Mouse (Mus musculus) forebrain, embryonic 11.5 days (tissue): ENCODE results near the gene Nphp3. TPM values are rescaled to one million over a fixed set of nuclear protein-coding genes. Genes with fewer than 3 reads are reported as not detected.

Experiments
- ATAC-seq: fragments of 200-750 bp; cut with Nextera tagmentation; replicated peaks from 2 replicates; pipeline ENCODE4 v1.8.0; 2017; ENCODE audit warnings: moderate TSS enrichment; ENCODE audit not compliant: low FRiP score
- DNase-seq: peaks from one replicate; pipeline ENCODE4 v3.0.0-alpha.2; 2017; ENCODE audit warnings: low spot score
- H3K27ac ChIP-seq: fragments of 300-500 bp; sonication (generic); 2 replicates; pipeline ENCODE4 v1.5.1; 2014; ENCODE audit warnings: low read depth, low read length
- H3K27me3 ChIP-seq: fragments of 300-500 bp; sonication (generic); 2 replicates; pipeline ENCODE4 v1.6.1; 2014; ENCODE audit warnings: mild to moderate bottlenecking, low read length, mixed read lengths; ENCODE audit not compliant: control insufficient read depth, insufficient read depth
- H3K36me3 ChIP-seq: fragments of 300-500 bp; sonication (generic); 2 replicates; pipeline ENCODE4 v1.6.1; 2014; ENCODE audit warnings: mild to moderate bottlenecking, low read length, moderate library complexity, mixed read lengths; ENCODE audit not compliant: control insufficient read depth, insufficient read depth
- H3K4me1 ChIP-seq: fragments of 300-500 bp; sonication (generic); replicated peaks from 2 replicates; pipeline ENCODE4 v1.6.1; 2014; ENCODE audit warnings: low read length, mixed read lengths; ENCODE audit not compliant: control insufficient read depth, insufficient read depth
- H3K4me2 ChIP-seq: fragments of 300-500 bp; sonication (generic); 2 replicates; pipeline ENCODE4 v1.6.1; 2014; ENCODE audit warnings: low read depth, mild to moderate bottlenecking, low read length, moderate library complexity, mixed read lengths; ENCODE audit not compliant: severe bottlenecking
- H3K4me3 ChIP-seq: fragments of 300-500 bp; sonication (generic); 2 replicates; pipeline ENCODE4 v1.5.1; 2014; ENCODE audit warnings: low read depth, low read length
- H3K9ac ChIP-seq: fragments of 300-500 bp; sonication (generic); 2 replicates; pipeline ENCODE4 v1.6.1; 2014; ENCODE audit warnings: low read length
- H3K9me3 ChIP-seq: fragments of 300-500 bp; sonication (generic); 2 replicates; pipeline ENCODE4 v1.6.1; 2016; ENCODE audit warnings: low read length, mixed read lengths; ENCODE audit not compliant: control insufficient read depth
- WGBS: fragments of 180-500 bp; shearing (Covaris S2); extraction: QIAGEN DNeasy Blood & Tissue Kit; methylation state at CpG from one replicate; pipeline ENCODE4 v1.1.7; 2014; 5-methylcytosine and 5-hydroxymethylcytosine counted together
- polyA plus RNA-seq: library from polyadenylated mRNA; unstranded; fragments of >200 nt; fragmentation: Nextera tagmentation; extraction: Ambion mirVana; gene quantifications from 2 replicates; pipeline ENCODE4 v1.2.1, GENCODE M21; 2014

Nphp3 gene
- polyA plus RNA-seq, 1 experiment from 2014 or later: 5.9 TPM

DNA sequence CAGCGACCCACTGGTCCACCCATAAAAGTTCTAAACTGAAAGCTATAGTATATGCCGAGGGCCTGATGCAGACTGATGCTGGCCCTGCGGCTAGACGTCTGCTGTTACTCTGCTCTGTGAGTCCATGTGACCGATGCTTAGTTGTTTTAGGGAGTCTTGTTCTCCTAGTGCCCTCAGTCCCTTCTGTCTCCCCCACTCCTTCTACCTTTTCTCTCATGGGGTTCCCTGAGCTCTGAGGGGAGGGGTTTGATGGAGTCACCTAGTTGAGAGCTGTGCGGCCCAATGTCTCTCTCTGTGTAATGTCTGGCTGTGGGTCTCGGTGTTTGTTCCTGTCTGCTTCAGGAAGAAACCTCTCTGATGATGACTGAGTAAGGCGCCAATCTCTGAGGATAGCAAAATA is 24.8 kb downstream of the Nphp3 start:
- no peaks in the 10 kb centered on the region; the same call in 1 of the 2 replicates for H3K36me3 ChIP-seq
- no peaks in the 10 kb centered on the region for H3K9me3 ChIP-seq
- H3K27ac ChIP-seq: no peak overlapping the region
- H3K9ac ChIP-seq: no peak overlapping the region
- no peaks in the 10 kb centered on the region for H3K27me3 ChIP-seq
- no peak for DNase-seq
- H3K4me1 ChIP-seq: no peaks in the 10 kb centered on the region
- no peak overlapping the region for H3K4me3 ChIP-seq
- no peak for ATAC-seq
- no peak overlapping the region for H3K4me2 ChIP-seq
- WGBS: 97% methylated on average over 8 of the region's 8 CpGs

DNA sequence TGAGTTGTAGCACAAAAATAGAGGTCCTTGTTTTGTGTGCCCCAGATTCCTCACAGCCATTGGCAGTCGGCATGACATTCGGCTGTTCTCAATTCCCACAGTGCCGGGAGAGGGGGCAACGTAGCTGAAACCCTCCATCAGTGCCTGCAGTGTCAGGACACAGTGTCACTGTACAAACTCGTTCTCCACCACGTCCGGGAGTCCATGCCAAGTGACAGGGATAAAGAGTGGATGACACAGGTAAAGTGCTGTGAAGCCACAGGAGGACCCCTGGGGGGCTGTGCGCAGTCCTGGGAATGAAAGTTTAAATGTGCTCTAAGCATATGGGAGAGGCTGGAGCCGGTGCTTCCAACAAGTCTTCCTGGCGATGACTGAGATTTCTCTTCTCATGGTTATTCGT is 27.5 kb downstream of the Nphp3 start:
- no peaks in the 10 kb centered on the region; the same call in 1 of the 2 replicates for H3K36me3 ChIP-seq
- H3K4me3 ChIP-seq: no peak overlapping the region
- 89% methylated on average over 11 of the region's 11 CpGs for WGBS
- no peak overlapping the region for H3K9ac ChIP-seq
- DNase-seq (no peak), ATAC-seq (no peak)
- H3K27me3 ChIP-seq: no peaks in the 10 kb centered on the region
- H3K4me1 ChIP-seq: no peaks in the 10 kb centered on the region
- H3K9me3 ChIP-seq: no peaks in the 10 kb centered on the region
- no peak overlapping the region for H3K4me2 ChIP-seq
- H3K27ac ChIP-seq: no peak overlapping the region

DNA sequence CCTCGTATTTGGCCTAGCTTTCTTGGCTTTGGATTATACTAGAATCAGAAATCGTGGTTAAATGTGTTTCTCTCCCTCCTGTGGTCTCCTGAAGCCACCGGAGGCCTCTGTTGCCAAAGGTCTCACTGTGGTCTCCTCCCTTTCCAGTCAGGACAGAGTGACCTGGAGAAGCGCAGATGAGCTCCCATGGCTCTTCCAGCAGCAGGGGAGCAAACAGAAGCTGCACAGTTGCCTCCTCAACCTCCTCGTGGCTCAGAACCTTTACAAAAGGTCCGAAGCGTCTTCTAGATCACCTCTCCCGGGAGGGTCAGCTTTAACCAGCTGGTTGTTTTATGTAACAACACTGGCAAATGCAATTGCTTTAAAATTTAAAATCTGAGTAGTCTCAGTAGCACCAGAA is 31.9 kb downstream of the Nphp3 start:
- 84% methylated on average over 8 of the region's 8 CpGs for WGBS
- ATAC-seq: no peak
- Histone ChIP-seq H3K9me3 (no peaks in the 10 kb centered on the region), H3K9ac (no peak overlapping the region), H3K4me2 (no peak overlapping the region), H3K27me3 (no peaks in the 10 kb centered on the region), H3K36me3 (no peaks in the 10 kb centered on the region), H3K4me1 (no peaks in the 10 kb centered on the region), H3K4me3 (no peak overlapping the region), H3K27ac (no peak overlapping the region)
- DNase-seq: no peak

DNA sequence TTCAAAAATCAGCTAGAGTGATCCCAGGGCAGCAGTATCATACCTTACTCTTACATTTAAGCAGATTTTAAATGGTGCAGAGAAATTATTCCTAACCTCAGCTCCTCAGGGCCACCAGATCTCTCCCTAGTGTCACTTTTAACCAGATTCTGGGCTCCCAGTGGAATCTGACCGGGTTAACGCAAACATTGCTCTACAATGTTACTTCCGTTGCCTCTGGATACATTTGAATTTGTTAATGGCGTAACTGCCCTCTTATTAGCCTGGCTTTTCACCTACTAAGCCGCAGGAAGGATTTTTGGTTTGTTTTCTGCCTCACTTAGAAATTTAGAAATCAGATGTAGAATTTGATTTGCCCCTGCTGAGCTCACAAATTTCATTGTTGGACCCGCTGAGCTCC is 32.4 kb downstream of the Nphp3 start:
- DNase-seq (no peak), ATAC-seq (no peak)
- Histone ChIP-seq H3K9ac (no peak overlapping the region), H3K27ac (no peak overlapping the region), H3K4me1 (no peaks in the 10 kb centered on the region), H3K9me3 (no peaks in the 10 kb centered on the region), H3K36me3 (no peaks in the 10 kb centered on the region), H3K27me3 (no peaks in the 10 kb centered on the region), H3K4me2 (no peak overlapping the region), H3K4me3 (no peak overlapping the region)
- WGBS: 81% methylated on average over 6 of the region's 6 CpGs

DNA sequence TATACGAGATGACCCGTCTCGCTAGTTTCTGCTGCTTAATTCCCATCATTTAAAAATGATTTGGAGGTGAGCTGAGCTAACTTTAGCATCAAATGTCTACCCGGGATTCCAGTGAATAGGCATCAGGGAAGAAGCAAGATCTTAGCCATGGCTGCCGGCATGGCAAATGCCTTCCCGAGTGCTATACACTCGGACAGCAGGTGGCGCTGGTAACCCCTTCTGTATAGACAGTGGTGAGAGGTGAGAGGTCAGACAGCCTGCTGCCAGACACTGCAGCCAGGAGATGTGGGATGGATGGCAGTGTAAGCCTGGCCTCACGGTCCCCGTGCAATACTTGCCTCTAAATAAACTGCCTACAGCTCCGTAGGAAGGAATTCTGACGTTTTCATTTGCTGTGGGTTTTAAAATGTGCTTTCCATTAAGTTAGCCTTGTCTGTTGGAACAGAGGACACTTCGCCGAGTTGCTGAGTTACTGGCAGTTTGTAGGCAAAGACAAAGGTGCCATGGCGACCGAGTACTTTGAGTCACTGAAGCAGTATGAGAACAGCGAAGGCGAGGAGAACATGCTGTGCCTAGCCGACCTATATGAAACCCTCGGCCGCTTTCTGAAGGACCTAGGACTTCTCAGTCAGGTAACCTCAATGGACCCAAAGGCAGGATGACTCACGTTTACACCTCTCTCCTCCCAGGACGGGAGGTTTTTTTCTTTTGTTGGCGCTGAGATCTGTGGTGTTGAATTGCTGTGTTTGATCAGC is 33.1 kb downstream of the Nphp3 start:
- Histone ChIP-seq H3K4me1 (no peaks in the 10 kb centered on the region), H3K36me3 (no peaks in the 10 kb centered on the region), H3K27me3 (no peaks in the 10 kb centered on the region), H3K9ac (no peak overlapping the region), H3K9me3 (no peaks in the 10 kb centered on the region), H3K4me2 (no peak overlapping the region), H3K4me3 (no peak overlapping the region), H3K27ac (no peak overlapping the region)
- ATAC-seq: 0 out of 2 replicates have a peak, but pooled peaks have one; percentile 60
- WGBS: 53% methylated on average over 24 of the region's 24 CpGs
- peak; percentile 86 for DNase-seq

DNA sequence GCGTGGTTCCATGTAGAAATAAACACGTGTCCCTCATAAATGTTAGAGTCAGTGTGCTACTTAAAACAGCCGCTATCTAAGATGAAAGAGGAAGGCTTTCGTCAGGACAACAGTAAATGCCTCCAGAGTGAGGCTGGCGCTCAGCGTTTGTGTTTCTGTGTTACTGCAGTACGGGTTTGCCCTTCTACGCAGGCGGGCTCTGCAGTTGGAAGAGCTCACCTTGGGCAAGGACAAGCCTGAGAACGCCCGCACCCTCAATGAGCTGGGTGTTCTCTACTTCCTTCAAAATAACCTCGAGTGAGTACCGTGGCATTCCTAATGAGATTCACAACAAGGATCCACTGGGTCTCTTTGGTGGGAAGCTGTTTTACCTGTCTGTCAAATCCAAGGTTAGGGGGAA is 35.9 kb downstream of the Nphp3 start:
- Histone ChIP-seq H3K36me3 (no peaks in the 10 kb centered on the region), H3K4me3 (no peak overlapping the region), H3K9ac (no peak overlapping the region), H3K4me2 (no peak overlapping the region), H3K4me1 (no peaks in the 10 kb centered on the region), H3K27me3 (no peaks in the 10 kb centered on the region), H3K27ac (no peak overlapping the region), H3K9me3 (no peaks in the 10 kb centered on the region)
- DNase-seq: no peak
- 92% methylated on average over 13 of the region's 13 CpGs for WGBS
- no peak for ATAC-seq

DNA sequence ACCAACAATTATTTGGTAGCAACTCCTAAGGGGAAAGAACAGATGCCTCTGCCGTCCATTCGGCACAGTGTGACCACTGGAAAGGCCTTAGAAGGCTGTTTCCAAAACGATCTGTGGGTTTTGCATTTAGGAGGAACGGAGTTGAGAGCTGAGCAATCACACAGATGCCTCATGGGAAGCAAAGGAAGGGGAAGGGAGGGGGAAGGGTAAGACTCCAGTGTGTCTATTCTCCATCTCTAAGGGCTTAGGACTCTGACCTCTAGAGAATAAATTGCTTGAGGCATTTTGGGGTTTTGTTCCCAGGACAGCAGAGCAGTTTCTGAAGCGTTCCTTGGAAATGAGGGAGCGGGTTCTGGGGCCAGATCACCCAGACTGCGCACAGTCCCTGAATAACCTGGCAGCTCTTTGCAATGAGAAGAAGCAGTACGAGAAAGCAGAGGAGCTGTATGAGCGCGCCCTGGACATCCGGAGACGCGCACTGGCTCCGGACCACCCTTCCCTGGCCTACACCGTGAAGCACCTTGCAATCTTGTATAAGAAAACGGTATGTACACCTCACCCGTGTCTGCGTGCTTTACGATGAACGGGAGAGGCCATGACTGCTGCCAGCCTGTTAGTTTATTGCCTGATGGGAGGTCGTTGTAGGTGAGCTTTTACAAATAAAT is 36.8 kb downstream of the Nphp3 start:
- H3K4me3 ChIP-seq: no peak overlapping the region
- H3K9ac ChIP-seq: no peak overlapping the region
- H3K27me3 ChIP-seq: no peaks in the 10 kb centered on the region
- no peak overlapping the region for H3K4me2 ChIP-seq
- H3K9me3 ChIP-seq: no peaks in the 10 kb centered on the region
- ATAC-seq: no peak
- DNase-seq: no peak
- H3K36me3 ChIP-seq: no peaks in the 10 kb centered on the region
- no peak overlapping the region for H3K27ac ChIP-seq
- 91% methylated on average over 21 of the region's 21 CpGs for WGBS
- H3K4me1 ChIP-seq: no peaks in the 10 kb centered on the region

DNA sequence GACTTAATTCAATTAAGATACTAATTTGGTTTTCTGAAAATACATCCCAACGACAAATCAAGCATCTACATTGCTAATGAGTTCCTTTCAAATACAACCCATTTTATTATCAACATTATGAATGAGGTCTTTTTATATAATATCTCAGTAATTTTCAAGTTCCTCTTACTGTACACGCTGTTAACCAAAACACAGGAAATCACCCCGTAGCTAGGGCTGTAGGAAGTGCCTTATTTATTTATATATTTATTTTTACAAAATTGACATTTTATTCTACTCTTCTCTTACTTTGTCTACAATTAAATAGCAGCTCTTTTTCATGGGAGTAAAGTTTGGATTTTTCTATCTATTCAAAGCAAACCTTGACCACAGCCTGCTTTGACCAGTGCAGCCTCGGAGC is 37.4 kb downstream of the Nphp3 start:
- H3K27ac ChIP-seq: no peak overlapping the region
- no peaks in the 10 kb centered on the region for H3K27me3 ChIP-seq
- H3K4me1 ChIP-seq: no peaks in the 10 kb centered on the region
- no peaks in the 10 kb centered on the region for H3K36me3 ChIP-seq
- no peak for ATAC-seq
- no peaks in the 10 kb centered on the region for H3K9me3 ChIP-seq
- DNase-seq: no peak
- 88% methylated on average over 4 of the region's 4 CpGs for WGBS
- H3K9ac ChIP-seq: no peak overlapping the region
- no peak overlapping the region for H3K4me2 ChIP-seq
- H3K4me3 ChIP-seq: no peak overlapping the region

DNA sequence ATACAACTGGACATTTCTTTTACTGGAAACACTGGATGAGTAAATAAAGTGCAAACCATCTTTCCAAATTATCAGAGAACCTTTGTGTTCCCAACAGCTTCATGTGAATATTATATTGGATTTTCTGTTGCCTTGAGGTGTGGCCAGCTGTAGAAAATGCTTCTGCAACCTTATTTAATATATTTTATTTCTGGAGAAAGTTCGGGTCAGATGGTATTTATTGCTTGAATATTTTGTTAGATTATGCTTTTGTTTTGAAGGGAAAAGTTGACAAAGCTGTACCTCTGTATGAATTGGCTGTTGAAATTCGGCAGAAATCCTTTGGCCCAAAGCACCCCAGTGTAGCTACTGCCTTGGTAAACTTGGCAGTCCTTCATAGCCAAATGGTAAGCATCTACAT is 38.0 kb downstream of the Nphp3 start, which contains the start of gene Gm28305:
Gene Gm28305 (plus strand): TSS at position 301 of the 400 bp plus-strand sequence.
- WGBS: 63% methylated on average over 2 of the region's 2 CpGs
- no peak for DNase-seq
- no peak for ATAC-seq

More for the DNA sequence above, 38.0 kb downstream of the Nphp3 start, which contains the start of gene Gm28305:
- H3K27ac ChIP-seq: no peak within 1 kb of the TSS
- no peaks in the 10 kb centered on the region for H3K9me3 ChIP-seq
- H3K4me1 ChIP-seq: no peaks in the 10 kb centered on the region
- no peak within 1 kb of the TSS for H3K4me2 ChIP-seq
- H3K9ac ChIP-seq: no peak within 1 kb of the TSS
- no peaks in the 10 kb centered on the region for H3K36me3 ChIP-seq
- H3K4me3 ChIP-seq: no peak within 1 kb of the TSS
- H3K27me3 ChIP-seq: no peaks in the 10 kb centered on the region
